Mouse (Mus musculus): ENCODE measurements around the gene Olfr574.

DNA sequence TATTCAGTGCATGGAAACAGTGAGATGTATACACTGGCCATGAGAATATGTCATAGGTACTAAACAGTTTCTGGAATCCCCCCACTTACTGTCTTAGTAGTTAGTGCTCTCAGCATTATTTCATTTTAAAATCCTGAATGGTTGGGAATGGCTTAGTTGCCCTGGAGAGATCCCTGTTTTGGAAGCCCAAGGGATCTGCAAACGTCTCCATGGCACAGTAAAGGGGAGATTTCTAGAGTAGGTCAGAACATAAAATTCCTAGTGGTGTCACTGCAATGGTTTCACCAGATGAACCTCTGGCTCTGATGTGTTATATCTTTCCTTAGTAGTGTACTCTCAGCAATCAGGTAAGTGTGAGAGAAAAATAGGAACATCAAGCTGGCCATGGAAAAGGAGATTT is 24.2 kb upstream of the Olfr574 start, which contains the start of gene Olfr572:
- TF ChIP-seq CTCF (IDR thresholded peaks at IDR 0.05; ENCODE audit: borderline replicate concordance, control insufficient read depth, extremely low read depth, insufficient read depth, low read length, poor library complexity) (no peak), POLR2A (IDR thresholded peaks at IDR 0.05; ENCODE audit: control insufficient read depth, extremely low read depth, insufficient read depth, low read length, poor library complexity) (no peak)
